Mouse (Mus musculus) small intestine, adult 2 months (tissue): ENCODE measurements around the gene Tssc4. TPM values are rescaled to one million over a fixed set of nuclear protein-coding genes. Genes with fewer than 3 reads are reported as not detected.

Source experiments
- H3K27ac ChIP-seq: fragments of 200-500 bp; 2 replicates; pipeline ENCODE4 v1.5.1; 2012; ENCODE audit warnings: low read depth, low read length, control low read depth, inconsistent platforms; ENCODE audit not compliant: insufficient read depth
- H3K27me3 ChIP-seq: fragments of 200-500 bp; 2 replicates; pipeline ENCODE4 v1.6.1; 2012; ENCODE audit warnings: mild to moderate bottlenecking, moderate library complexity, low read length, inconsistent platforms; ENCODE audit not compliant: control insufficient read depth, insufficient read depth
- H3K36me3 ChIP-seq: fragments of 200-500 bp; 2 replicates; pipeline ENCODE4 v1.6.1; 2012; ENCODE audit warnings: mild to moderate bottlenecking, low read length, control low read depth, inconsistent platforms; ENCODE audit not compliant: control insufficient read depth, insufficient read depth
- H3K4me1 ChIP-seq: fragments of 200-500 bp; 2 replicates; pipeline ENCODE4 v1.6.1; 2012; ENCODE audit warnings: low read length, inconsistent platforms, mixed read lengths; ENCODE audit not compliant: control insufficient read depth, insufficient read depth, insufficient read length
- H3K4me3 ChIP-seq: fragments of 200-500 bp; 2 replicates; pipeline ENCODE4 v1.5.1; 2012; ENCODE audit warnings: low read depth, mild to moderate bottlenecking, control low read depth, inconsistent platforms, low read length, moderate library complexity
- CTCF ChIP-seq: fragments of 200-500 bp; IDR thresholded peaks from 2 replicates; pipeline ENCODE4 v1.5.1; 2012; ENCODE audit warnings: low read depth, mild to moderate bottlenecking, control low read depth, inconsistent platforms, low read length, moderate library complexity, mixed read lengths; ENCODE audit not compliant: insufficient replicate concordance, insufficient read length; ENCODE audit errors: extremely low read depth
- POLR2A ChIP-seq: fragments of 200-500 bp; IDR thresholded peaks from 2 replicates; pipeline ENCODE4 v1.6.1; 2012; ENCODE audit warnings: low read depth, mild to moderate bottlenecking, control low read depth, inconsistent platforms, low read length, moderate library complexity
- WGBS: fragments of 180-500 bp; shearing (Covaris S2); methylation state at CpG from one replicate; pipeline ENCODE4 v1.1.7; 2018; 5-methylcytosine and 5-hydroxymethylcytosine counted together
- polyA plus RNA-seq: library from polyadenylated mRNA; depleted of rRNA; stranded (reverse); fragments of >200 nt; gene quantifications from 2 replicates; pipeline ENCODE4 v1.2.3, GENCODE M21; 2012

Gene Tssc4
- polyA plus RNA-seq, 1 experiment = 60.0 TPM

GRCm38 (mm10) chr7:143027196-143027595, 41.9 kb upstream of the Tssc4 start:
- Histone ChIP-seq H3K36me3 (no peaks in the 10 kb centered on the region), H3K4me1 (no peaks in the 10 kb centered on the region), H3K27me3 (no peaks in the 10 kb centered on the region), H3K27ac (no peak overlapping the region), H3K4me3 (no peak overlapping the region)
- TF ChIP-seq CTCF = no peak
- TF ChIP-seq POLR2A = no peak
- 90% methylated on average over 4 of the region's 4 CpGs for WGBS

DNA sequence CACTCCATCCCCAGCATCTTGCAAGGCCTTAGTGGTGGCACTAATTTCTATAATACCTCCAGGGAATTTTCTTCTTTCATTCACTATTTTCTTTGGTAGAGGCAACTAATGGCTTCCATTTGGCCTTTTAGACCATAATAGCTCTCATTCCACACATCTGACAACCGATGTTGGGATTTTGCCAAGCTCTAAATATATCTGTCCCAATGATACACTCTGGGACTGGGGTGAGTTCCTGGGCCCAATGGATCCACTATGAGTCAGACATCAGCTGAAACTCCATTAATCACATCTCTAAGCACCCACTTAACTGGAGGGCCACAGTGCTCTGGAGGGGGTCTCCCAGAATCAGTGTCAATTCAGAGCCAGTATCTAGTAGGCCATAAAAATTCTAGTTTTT, 37.2 kb upstream of the Tssc4 start:
- Histone ChIP-seq H3K4me3 (no peak overlapping the region), H3K36me3 (no peaks in the 10 kb centered on the region), H3K27ac (no peak overlapping the region), H3K27me3 (0 out of 2 replicates have a peak, but pooled peaks cover 4% of the 10 kb centered on the region), H3K4me1 (no peaks in the 10 kb centered on the region)
- no peak for TF ChIP-seq POLR2A
- 60% methylated on average over 1 of the region's 1 CpGs for WGBS

GRCm38 (mm10) chr7:143033581-143033980, 35.5 kb upstream of the Tssc4 start:
- TF ChIP-seq CTCF = no peak
- TF ChIP-seq POLR2A = no peak
- H3K4me3 ChIP-seq = no peak overlapping the region
- H3K36me3 ChIP-seq = no peaks in the 10 kb centered on the region
- WGBS = 90% methylated on average over 4 of the region's 4 CpGs
- no peaks in the 10 kb centered on the region for H3K4me1 ChIP-seq
- no peak overlapping the region for H3K27ac ChIP-seq
- H3K27me3 ChIP-seq = 0 out of 2 replicates have a peak, but pooled peaks cover 4% of the 10 kb centered on the region

DNA sequence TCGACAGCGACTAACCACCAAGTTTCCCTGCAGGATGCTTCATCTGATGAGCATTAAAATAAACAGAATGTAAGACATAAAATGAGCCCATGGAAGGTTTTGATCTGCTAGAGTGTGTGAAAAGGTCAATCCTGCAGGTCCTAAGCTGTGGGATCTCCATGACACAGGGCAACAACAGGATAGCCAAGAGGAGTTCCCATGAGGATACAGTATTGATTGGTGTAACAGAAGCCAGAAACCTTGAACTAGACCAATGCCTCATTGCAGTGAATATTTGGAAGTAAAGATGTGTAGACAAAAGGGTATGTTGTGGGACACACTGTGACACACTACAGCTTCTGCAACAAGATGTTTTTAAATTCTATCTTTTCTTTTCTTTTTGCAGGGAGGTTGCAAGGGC, 34.9 kb upstream of the Tssc4 start:
- H3K27me3 ChIP-seq = 0 out of 2 replicates have a peak, but pooled peaks cover 4% of the 10 kb centered on the region
- H3K4me1 ChIP-seq = no peaks in the 10 kb centered on the region
- 93% methylated on average over 2 of the region's 2 CpGs for WGBS
- no peak overlapping the region for H3K27ac ChIP-seq
- H3K4me3 ChIP-seq = no peak overlapping the region
- no peaks in the 10 kb centered on the region for H3K36me3 ChIP-seq
- TF ChIP-seq POLR2A = no peak
- TF ChIP-seq CTCF = no peak

GRCm38 (mm10) chr7:143034519-143035450, 34.3 kb upstream of the Tssc4 start:
- H3K27ac ChIP-seq = no peak overlapping the region
- H3K4me3 ChIP-seq = no peak overlapping the region
- H3K27me3 ChIP-seq = 0 out of 2 replicates have a peak, but pooled peaks cover 4% of the 10 kb centered on the region
- no peaks in the 10 kb centered on the region for H3K36me3 ChIP-seq
- TF ChIP-seq CTCF (no peak), POLR2A (no peak)
- no peaks in the 10 kb centered on the region for H3K4me1 ChIP-seq
- 79% methylated on average over 8 of the region's 8 CpGs for WGBS

- Histone ChIP-seq H3K27me3 (0 out of 2 replicates have a peak, but pooled peaks cover 4% of the 10 kb centered on the region), H3K4me3 (no peak overlapping the region), H3K4me1 (no peaks in the 10 kb centered on the region), H3K27ac (no peak overlapping the region), H3K36me3 (no peaks in the 10 kb centered on the region)
- 82% methylated on average over 3 of the region's 3 CpGs for WGBS
- TF ChIP-seq CTCF (no peak), POLR2A (no peak)
Measured at GRCm38 (mm10) chr7:143036787-143037186, 32.3 kb upstream of the Tssc4 start.

DNA sequence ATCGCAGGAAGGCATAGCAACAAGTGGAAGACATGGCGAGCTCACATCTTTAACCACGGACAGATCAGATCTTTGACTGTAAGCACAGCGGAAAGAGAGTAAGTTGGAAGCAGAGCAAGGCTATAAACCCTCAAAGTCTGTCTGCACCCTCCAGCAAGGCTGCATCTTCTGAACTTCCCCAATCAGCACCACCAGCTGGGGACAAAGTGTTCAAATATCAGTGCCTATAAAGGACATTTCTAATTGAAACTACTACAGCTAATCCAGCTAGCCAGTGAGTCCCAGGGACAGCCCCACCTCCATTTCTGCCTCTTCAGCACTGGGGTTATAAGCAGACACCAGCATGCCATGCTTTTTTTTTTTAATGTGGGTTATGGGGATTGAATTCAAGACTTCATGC, 31.7 kb upstream of the Tssc4 start:
- H3K27ac ChIP-seq = no peak overlapping the region
- no peak overlapping the region for H3K4me3 ChIP-seq
- H3K27me3 ChIP-seq = 0 out of 2 replicates have a peak, but pooled peaks cover 4% of the 10 kb centered on the region
- no peaks in the 10 kb centered on the region for H3K4me1 ChIP-seq
- TF ChIP-seq CTCF (no peak), POLR2A (no peak)
- no peaks in the 10 kb centered on the region for H3K36me3 ChIP-seq
- WGBS = 88% methylated on average over 4 of the region's 4 CpGs
